Mouse (Mus musculus): ENCODE results near the gene Xaf1.

Gene Xaf1

GRCm38 (mm10) chr11:72301334-72301733 is at the start of gene Xaf1:
Xaf1 (plus strand) TSS chr11:72301629.
- no peak for DNase-seq (ENCODE audit: extremely low spot score, low read depth, low spot score)

- no peak for DNase-seq (ENCODE audit: extremely low spot score, low read depth, low spot score)
These were observed 45.8 kb upstream of the Xaf1 start for GRCm38 (mm10) chr11:72255629-72256028.

DNA sequence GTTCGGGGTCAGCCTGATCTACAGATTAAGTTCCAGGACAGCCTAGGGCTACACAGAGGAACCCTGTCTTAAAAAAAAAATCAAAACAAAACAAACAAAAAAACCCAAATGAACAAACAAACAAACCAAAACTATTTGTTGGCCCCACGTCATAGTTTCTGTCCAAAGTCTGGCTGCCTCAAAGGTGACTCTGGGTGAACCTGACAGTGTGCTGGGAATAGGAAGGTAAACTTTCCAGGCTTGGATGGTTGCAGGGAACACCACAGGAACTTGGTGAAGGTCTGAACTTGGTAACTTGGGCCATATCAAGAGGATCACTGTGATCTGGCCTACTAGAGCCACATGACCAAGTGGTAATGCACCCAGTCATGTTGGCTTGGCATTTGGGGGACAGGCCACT is 45.0 kb upstream of the Xaf1 start:
- DNase-seq (ENCODE audit: extremely low spot score, low read depth, low spot score) = no peak

DNA sequence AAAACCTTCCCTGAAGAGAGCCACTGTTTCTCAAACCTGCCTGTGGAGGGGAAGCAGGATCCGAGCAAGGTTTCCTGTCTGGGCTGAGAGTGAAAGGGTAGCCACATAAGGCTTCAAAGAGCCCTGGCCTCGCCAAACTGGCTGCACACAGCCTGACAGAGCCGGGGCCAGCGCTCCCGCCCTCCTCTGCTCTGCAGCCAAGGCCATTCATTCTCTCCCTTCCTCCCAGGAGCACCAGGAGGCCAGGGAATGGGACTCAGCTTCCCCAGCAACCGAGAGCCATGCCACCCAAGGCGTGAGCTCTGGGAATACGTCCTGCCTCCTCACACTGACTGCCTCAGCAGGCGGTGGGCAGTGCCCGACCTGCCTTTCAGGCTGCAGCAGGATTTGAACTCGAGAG is 35.9 kb upstream of the Xaf1 start:
- no peak for DNase-seq (ENCODE audit: extremely low spot score, low read depth, low spot score)

DNA sequence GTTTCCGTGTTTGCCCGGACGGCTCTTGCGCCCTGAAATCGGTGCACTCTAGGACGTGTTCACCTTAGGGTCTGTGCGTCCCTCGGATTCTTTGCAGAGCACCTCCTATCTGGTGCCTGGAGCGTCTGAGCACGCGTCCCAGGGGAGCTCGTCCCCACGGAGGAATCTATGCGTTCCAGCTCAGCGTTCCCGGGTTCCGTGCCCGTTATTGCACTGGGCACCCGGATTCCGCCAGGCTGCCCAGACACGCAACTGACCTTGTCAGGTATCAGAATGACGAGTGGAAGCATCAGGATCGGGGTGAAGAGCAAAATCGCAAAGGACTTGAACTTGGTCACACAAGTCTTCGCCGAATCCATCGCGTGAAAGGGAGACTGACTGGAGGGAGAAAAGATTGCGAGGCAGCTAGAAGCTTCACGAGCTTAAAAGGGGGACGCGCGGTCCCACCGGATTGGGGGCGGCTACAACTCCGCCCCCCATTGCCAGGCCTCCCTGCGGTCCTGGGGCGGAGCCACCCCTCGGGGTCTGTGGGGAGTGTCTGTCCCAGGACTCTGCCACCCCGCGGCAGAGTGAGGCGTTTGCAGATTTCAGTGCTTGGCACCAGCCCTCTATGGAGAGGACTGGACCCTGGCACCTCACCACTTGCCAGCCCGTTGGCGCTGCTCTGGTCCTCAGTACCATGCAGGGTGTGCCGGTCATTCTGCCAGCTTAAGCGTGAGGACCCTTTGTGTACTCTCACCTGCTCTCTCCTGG is 35.0 kb upstream of the Xaf1 start:
- DNase-seq (ENCODE audit: extremely low spot score, low read depth, low spot score) = no peak

- no peak for DNase-seq (ENCODE audit: extremely low spot score, low read depth, low spot score)
These were observed 34.4 kb upstream of the Xaf1 start, which contains the start of gene Slc13a5 for GRCm38 (mm10) chr11:72266960-72267560. Slc13a5 (minus strand) TSS chr11:72267222.

DNA sequence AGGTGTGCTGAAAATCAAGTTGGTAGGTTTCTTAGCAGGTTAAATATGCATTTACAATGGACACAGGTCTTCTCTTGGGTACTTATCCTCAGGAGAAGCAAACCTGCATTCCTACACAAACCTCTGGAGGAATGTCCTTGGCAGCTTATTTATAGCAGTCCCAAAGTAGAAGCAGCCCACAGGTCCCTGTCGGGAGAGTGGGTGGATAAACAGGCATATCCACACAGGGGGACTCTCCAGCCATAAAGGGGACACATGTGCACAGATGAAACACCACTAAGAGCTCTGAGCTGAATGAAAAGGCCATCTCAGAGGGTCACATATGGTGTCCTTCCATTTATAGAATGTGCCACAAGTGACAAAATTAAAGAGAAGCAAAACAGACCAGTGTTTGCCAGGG is 29.7 kb upstream of the Xaf1 start:
- DNase-seq (ENCODE audit: extremely low spot score, low read depth, low spot score) = no peak

- DNase-seq (ENCODE audit: extremely low spot score, low read depth, low spot score) = no peak
These were observed 28.1 kb upstream of the Xaf1 start for GRCm38 (mm10) chr11:72273341-72273740.

DNA sequence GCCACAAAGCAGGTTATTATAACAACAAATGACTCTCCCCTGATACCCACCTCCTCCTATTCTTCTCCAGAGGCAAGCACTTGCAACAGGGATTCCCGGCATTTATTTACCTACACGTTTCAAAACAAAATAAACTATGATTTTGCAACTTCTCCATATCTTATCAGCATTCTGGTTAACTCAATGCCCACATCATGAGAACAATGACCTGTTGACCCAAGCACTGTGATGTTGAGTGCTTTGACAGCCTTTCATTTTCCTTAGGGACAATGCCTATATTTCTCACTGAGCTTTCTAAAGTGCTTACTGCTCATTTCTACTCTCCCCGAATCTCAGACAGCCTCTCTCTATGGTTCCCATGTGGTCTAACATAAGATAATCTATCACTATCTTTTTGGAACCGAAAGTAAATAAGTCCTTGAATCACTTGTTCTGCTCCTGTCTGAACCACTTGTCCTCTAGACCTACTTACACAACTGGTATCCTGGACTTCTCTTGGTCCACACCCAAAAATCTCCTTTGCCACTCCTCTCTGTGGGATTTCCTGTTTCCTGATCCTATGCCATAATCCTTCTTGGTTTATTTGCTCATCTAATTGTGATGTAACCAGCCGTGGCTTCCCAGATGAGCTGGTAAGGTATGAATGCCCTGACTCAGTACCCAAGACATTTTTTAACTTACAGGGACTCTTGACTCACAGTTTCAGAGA is 20.1 kb upstream of the Xaf1 start:
- no peak for DNase-seq (ENCODE audit: extremely low spot score, low read depth, low spot score)

DNA sequence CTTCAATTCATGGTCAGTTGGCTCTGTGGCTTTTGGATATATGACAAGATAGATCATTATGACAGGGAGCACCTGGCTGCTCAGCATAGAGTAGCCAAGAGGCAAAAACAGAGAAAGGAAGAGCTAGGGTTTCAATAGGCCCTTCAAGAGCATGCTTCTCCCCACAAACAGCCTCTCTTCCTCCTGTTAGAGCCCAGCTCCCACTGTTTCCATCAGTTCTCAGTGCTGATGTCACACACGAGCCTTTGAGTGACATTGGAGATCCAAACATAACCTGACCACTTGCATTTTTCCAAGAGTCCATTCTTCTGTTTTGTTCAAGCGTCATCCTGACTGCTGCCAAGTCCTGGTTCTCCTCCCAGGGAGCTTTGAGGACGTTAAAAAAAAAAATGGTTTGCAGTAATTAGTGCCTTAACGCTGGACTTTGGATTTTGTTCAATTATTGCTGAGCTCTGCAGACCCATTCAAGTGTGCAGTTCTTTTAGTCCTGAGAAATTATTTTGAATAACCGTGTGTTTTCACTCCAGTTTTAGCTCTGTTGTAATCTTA is 19.5 kb upstream of the Xaf1 start:
- DNase-seq (ENCODE audit: extremely low spot score, low read depth, low spot score) = no peak

DNA sequence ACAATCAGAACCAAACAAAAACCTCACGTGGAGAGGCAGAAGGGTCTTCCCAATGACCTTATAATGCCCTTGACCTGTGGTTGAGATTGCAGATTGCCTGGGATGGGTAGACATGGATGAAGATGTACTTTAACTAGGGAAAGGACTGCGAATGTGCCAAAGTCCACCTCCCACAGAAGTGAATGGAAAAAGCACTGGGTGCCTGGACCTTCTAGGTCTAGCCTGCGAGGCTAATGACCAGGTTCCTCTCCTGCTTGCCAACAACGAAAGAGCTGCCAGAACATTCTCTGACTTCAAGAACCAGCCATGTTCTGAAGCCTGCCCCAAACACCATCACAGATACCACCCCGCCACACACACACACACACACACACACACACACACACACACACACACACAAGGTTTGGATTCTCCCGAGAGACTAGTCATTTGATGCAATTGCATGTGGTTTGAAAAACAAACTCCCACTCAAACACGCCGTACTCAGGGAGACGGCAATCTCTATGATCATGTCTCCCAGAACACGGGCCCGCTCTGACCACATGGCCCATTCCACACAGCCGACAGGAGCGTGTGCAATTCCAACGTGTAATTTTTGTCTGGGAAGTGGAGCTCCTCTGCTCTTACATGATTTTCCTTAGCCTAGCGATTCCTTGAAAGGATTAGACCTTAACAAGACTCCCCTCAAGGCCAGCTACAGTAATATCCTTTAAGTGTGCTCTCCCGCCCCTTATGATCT is 17.8 kb upstream of the Xaf1 start:
- DNase-seq (ENCODE audit: extremely low spot score, low read depth, low spot score) = no peak

DNA sequence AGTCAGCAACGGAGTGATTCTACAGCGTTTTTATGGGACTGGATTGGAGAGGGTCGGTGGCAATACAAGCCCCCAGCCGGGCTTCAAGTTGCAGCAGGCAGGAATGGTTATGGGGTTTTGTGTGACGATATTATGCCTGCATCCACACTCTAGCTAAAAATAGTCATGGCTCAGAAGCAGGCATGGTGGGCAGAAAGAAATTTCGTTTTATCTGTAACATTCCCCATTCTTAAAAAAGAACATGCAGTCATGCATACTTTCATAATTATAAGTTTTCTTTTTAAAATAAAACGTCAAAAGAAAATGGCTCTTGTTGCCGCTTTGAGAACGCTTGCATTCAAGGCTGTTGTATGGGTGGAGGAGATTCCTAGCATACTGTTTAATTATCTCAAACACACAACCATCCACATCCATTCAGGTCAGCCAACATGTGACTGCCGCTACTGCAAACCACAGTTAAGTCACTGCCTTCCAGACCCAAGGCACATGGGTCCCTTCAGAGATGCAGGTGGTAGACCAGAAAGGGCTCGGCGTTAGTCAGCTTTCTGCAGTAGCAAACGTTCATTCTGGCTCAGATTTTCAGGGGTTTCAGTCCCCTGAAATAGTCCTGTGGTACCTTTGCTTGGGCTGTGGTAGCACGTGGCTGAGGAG is 16.8 kb upstream of the Xaf1 start:
- DNase-seq (ENCODE audit: extremely low spot score, low read depth, low spot score) = no peak

DNA sequence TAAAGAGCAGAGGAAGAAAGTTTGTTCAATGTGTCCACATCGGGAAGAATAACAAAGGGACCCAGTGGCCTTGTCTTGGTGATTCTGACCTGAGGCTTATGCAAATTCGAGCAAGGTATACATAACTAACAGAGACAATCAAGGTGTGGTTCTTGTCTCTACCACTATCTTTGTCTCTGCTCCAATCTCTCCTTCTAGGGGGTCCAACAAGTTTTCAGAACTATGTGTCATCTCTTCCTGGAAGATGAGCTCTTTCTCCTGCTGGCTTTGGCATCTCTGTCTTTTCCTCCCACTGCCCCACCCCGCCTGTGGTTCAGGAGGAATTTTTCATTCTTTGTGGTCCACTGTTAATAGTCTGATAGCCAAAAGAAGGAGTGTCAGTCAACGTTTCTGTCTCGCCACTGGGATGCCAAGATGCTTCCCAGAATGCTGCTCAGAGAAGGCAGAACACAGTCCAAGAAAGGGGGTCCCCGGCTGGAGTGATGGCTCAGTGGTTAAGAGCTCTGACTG is 15.4 kb upstream of the Xaf1 start:
- no peak for DNase-seq (ENCODE audit: extremely low spot score, low read depth, low spot score)

DNA sequence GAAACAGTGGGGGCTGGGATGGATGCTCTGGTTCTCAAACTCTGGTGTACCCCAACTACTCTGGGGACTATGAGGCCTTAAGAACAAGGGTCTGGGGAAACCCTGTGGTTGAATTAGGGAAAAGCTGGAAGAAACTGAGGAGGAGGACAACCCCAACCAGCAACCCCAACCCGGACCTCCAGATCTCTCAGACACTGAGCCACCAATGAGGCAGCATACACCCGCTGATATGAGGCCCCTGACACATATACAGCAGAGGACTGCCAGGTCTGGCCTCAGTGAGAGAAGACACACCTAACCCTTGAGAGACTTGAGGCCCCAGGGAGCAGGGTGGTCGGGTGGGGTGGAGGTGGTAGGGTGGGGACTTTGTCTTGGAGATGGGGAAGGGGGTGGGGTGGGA is 14.8 kb upstream of the Xaf1 start:
- no peak for DNase-seq (ENCODE audit: extremely low spot score, low read depth, low spot score)

DNA sequence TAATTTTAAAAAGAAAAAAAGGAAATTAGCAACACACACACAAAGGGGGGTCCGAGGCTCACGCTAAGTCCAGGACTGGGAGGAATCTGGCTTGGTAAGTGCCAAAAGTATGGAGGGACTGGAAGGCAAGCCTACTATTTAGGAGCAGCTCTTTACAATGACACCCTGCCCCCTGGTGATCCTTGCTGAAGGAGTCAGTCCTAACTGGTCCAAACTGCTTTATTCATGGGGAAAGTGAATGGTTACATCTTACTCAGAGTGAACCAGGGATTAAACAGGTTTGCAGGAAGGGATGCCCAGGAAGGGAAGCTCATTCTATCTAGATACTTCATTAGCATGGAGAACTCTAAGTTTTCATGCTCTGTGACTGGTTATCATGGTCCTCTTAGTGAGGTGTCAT is 14.3 kb upstream of the Xaf1 start:
- no peak for DNase-seq (ENCODE audit: extremely low spot score, low read depth, low spot score)

- DNase-seq (ENCODE audit: extremely low spot score, low read depth, low spot score) = no peak
These were observed 13.9 kb upstream of the Xaf1 start for GRCm38 (mm10) chr11:72287543-72287942.

GRCm38 (mm10) chr11:72293116-72293515 is 8.3 kb upstream of the Xaf1 start:
- DNase-seq (ENCODE audit: extremely low spot score, low read depth, low spot score) = no peak

DNA sequence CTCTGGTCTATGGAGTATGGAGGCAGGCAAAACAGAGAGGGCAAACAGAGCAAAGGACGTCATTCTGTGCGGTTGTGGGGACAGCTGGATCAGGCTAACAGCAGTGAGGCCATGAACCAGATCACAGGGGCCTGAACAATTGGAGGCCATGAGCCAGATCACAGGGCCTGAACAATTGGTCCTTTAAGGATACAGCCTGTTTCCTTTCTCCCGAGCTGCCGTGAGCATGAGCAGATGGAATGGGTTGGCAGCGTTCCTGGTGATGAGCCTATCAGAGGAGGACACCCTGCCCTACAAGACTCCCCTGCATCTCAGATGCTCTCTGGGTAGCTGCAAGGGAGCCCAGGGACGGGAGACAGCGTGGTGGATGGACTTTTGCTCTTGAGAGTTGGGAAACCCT is 801 bp downstream of the Xaf1 start:
- DNase-seq (ENCODE audit: extremely low spot score, low read depth, low spot score) = no peak

GRCm38 (mm10) chr11:72307461-72307860 is 6.0 kb downstream of the Xaf1 start:
- DNase-seq (ENCODE audit: extremely low spot score, low read depth, low spot score) = no peak

DNA sequence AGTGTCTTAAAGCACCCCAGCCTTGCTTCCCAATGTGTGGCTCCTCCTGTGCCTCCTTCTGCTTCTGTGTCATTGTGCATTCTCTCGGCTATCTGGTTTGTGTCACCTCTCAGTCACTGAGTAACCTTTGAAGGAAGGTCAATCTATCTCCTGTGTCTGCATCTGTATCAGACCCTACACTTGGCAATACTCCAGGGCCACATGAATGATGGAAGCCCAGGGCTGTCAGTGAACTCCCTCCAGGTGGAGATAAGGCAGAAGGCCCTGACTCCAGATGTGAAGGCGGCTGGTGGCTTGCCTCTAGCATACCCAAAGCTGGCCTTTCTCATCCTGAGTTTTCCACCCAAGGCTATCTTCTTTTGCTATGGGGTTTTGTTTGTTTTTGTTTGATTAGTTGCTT is 7.6 kb downstream of the Xaf1 start:
- DNase-seq (ENCODE audit: extremely low spot score, low read depth, low spot score) = no peak

DNA sequence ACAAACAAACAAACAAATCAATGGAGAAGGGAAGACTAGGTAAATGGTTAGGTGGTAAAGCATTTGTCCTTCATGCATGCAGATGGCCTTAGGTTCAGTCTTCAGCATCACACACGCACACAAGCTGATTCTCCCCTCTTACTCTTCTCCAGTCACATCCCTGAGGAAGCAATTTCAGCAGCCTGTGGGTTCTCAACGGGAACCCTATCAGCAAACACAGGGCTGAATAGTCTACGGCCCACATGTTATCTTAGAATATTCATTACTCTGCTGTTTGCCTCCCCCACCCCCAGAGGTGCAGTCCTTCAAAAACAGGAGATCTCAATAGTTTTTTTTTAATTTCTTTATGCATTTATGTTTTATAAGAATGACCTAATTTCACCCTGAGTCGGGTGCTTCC is 9.1 kb downstream of the Xaf1 start:
- DNase-seq (ENCODE audit: extremely low spot score, low read depth, low spot score) = no peak
